8 mouse cellular contexts compared by ENCODE assay signal in the genomic region with DNA sequence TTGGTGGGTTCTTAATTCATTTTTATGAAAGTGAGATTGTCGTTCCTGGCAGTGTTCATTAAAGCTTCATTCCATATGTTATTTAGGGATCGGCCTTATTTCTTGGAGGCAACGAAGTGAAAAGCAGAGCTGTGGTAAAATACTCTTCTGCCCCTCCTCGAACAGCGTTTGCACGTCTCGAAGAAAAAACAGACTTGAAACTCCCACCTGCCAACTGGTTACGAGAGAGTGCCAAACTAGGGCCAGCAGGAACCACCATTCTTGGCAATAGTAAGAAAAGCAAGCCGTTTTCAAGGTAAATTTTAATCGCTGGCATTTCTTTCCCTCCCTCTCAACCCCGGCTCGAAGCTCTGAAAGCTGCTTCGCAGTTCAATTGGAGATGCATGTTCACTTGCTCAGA. TPM values are rescaled to one million over a fixed set of nuclear protein-coding genes. Genes with fewer than 3 reads are reported as not detected.
DNase-seq lines count a peak whose midpoint lies in the region; ATAC-seq and TF ChIP-seq lines count a peak whose summit lies in the region.

No protein-coding gene starts in this region.

- peaks cover 21% of the 10 kb centered on the region for H3K4me1 ChIP-seq in erythroblast, embryonic 14.5 days (ENCODE audit: control insufficient read depth)
- no peaks in the 10 kb centered on the region for H3K4me1 ChIP-seq in ES-Bruce4 (ENCODE audit: control insufficient read depth, insufficient read depth, low read length)
- H3K4me1 ChIP-seq in hindbrain, embryonic 10.5 days (replicated peaks) = peaks cover 16% of the 10 kb centered on the region
- peaks cover 17% of the 10 kb centered on the region for H3K4me1 ChIP-seq in limb, embryonic 14.5 days (ENCODE audit: control insufficient read depth, insufficient read depth, low read length)
- 0 out of 2 replicates have a peak, but pooled peaks cover 2% of the 10 kb centered on the region for H3K4me1 ChIP-seq in stomach, postnatal 0 days (replicated peaks; ENCODE audit: control insufficient read depth, insufficient read depth)

- no peaks in the 10 kb centered on the region for H3K27me3 ChIP-seq in erythroblast, embryonic 14.5 days (ENCODE audit: control insufficient read depth)
- no peaks in the 10 kb centered on the region for H3K27me3 ChIP-seq in ES-Bruce4 (ENCODE audit: control insufficient read depth, insufficient read depth, low read length, poor library complexity, severe bottlenecking)
- no peaks in the 10 kb centered on the region for H3K27me3 ChIP-seq in hindbrain, embryonic 10.5 days (ENCODE audit: insufficient read depth, poor library complexity, severe bottlenecking)
- H3K27me3 ChIP-seq in limb, embryonic 14.5 days (ENCODE audit: control insufficient read depth, insufficient read depth, low read length) = no peaks in the 10 kb centered on the region
- no peaks in the 10 kb centered on the region for H3K27me3 ChIP-seq in stomach, postnatal 0 days (ENCODE audit: control insufficient read depth, insufficient read depth, low read length)

- H3K4me2 ChIP-seq in limb, embryonic 14.5 days (replicated peaks; ENCODE audit: low read depth, low read length, severe bottlenecking) = peak overlapping the region; percentile 85
- H3K4me2 ChIP-seq in stomach, postnatal 0 days (replicated peaks; ENCODE audit: low read depth) = peak overlapping the region; percentile 89

- ATAC-seq in erythroblast, adult 5-6 weeks (replicated peaks; ENCODE audit: low FRiP score, poor library complexity, severe bottlenecking) = no peak
- no peak for ATAC-seq in limb, embryonic 14.5 days (ENCODE audit: low FRiP score, low read depth)
- ATAC-seq in stomach, postnatal 0 days (ENCODE audit: low FRiP score, low TSS enrichment) = no peak

- TF ChIP-seq EP300 in ES-Bruce4 (IDR thresholded peaks at IDR 0.05; ENCODE audit: insufficient read depth, low read depth, low read length) = no peak
- TF ChIP-seq EP300 in stomach, postnatal 0 days (optimal IDR thresholded peaks at IDR 0.05) = no peak

- DNase-seq in hindbrain, embryonic 10.5 days (ENCODE audit: low spot score) = no peak
- no peak for DNase-seq in limb, embryonic 14.5 days (ENCODE audit: low spot score)
- no peak for DNase-seq in stomach, postnatal 0 days (ENCODE audit: low spot score)
- no peak for DNase-seq in thymus, postnatal 25 days
- DNase-seq in c-Kit-positive CD71-positive TER-119-positive erythroid progenitor cells, embryonic 14.5 days (ENCODE audit: low spot score) = no peak

- no peak for TF ChIP-seq POLR2A in ES-Bruce4 (IDR thresholded peaks at IDR 0.05; ENCODE audit: insufficient read depth, low read length)
- no peak for TF ChIP-seq POLR2A in limb, embryonic 14.5 days (IDR thresholded peaks at IDR 0.05; ENCODE audit: borderline replicate concordance, extremely low read depth, insufficient read depth, insufficient read length)

- H3K9ac ChIP-seq in ES-Bruce4 (ENCODE audit: low read depth, poor library complexity, severe bottlenecking) = peak overlapping the region; percentile 82
- peak overlapping the region; percentile 84 for H3K9ac ChIP-seq in limb, embryonic 14.5 days (ENCODE audit: low read depth, low read length, severe bottlenecking)
- H3K9ac ChIP-seq in stomach, postnatal 0 days (ENCODE audit: low read length) = no peak overlapping the region

- peaks cover 46% of the 10 kb centered on the region for H3K36me3 ChIP-seq in erythroblast, embryonic 14.5 days (ENCODE audit: control insufficient read depth)
- H3K36me3 ChIP-seq in ES-Bruce4 (ENCODE audit: control insufficient read depth, insufficient read depth, low read length, poor library complexity, severe bottlenecking) = peaks cover 37% of the 10 kb centered on the region
- H3K36me3 ChIP-seq in hindbrain, embryonic 10.5 days = peaks cover 48% of the 10 kb centered on the region
- peaks cover 32% of the 10 kb centered on the region for H3K36me3 ChIP-seq in limb, embryonic 14.5 days (ENCODE audit: control insufficient read depth, insufficient read depth, low read length)
- peaks cover 14% of the 10 kb centered on the region for H3K36me3 ChIP-seq in stomach, postnatal 0 days (ENCODE audit: control insufficient read depth, insufficient read depth, low read length)

- H3K27ac ChIP-seq in ES-Bruce4 (ENCODE audit: insufficient read depth, low read length) = no peak overlapping the region
- no peak overlapping the region for H3K27ac ChIP-seq in hindbrain, embryonic 10.5 days
- H3K27ac ChIP-seq in limb, embryonic 14.5 days (replicated peaks; ENCODE audit: low read depth, low read length) = no peak overlapping the region
- 0 out of 2 replicates have a peak overlapping the region, but pooled peaks have one; percentile 4 for H3K27ac ChIP-seq in stomach, postnatal 0 days (replicated peaks)

- H3K4me3 ChIP-seq in erythroblast, embryonic 14.5 days (replicated peaks) = peak overlapping the region; percentile 98
- H3K4me3 ChIP-seq in ES-Bruce4 (ENCODE audit: low read depth, low read length) = no peak overlapping the region
- peak overlapping the region; percentile 87; the same call in 1 of the 2 replicates for H3K4me3 ChIP-seq in hindbrain, embryonic 10.5 days
- H3K4me3 ChIP-seq in limb, embryonic 14.5 days (replicated peaks; ENCODE audit: low read length) = peak overlapping the region; percentile 81; the same call in 1 of the 2 replicates
- H3K4me3 ChIP-seq in stomach, postnatal 0 days (ENCODE audit: low read depth, low read length) = no peak overlapping the region

- WGBS in hindbrain, embryonic 10.5 days = 92% methylated on average over 13 of the region's 13 CpGs
- 81% methylated on average over 13 of the region's 13 CpGs for WGBS in limb, embryonic 14.5 days
- WGBS in stomach, postnatal 0 days = 86% methylated on average over 13 of the region's 13 CpGs

- TF ChIP-seq CTCF in ES-Bruce4 (IDR thresholded peaks at IDR 0.05; ENCODE audit: low read depth, low read length) = no peak
- TF ChIP-seq CTCF in stomach, postnatal 0 days (IDR thresholded peaks at IDR 0.05; ENCODE audit: low read depth) = no peak

- H3K9me3 ChIP-seq in erythroblast, embryonic 14.5 days (ENCODE audit: control insufficient read depth, low read length) = no peaks in the 10 kb centered on the region
- H3K9me3 ChIP-seq in ES-Bruce4 (replicated peaks; ENCODE audit: control insufficient read depth, insufficient read depth, low read length, poor library complexity, severe bottlenecking) = no peaks in the 10 kb centered on the region
- no peaks in the 10 kb centered on the region for H3K9me3 ChIP-seq in hindbrain, embryonic 10.5 days
- H3K9me3 ChIP-seq in limb, embryonic 14.5 days (ENCODE audit: control insufficient read depth, low read length) = no peaks in the 10 kb centered on the region
- H3K9me3 ChIP-seq in stomach, postnatal 0 days (ENCODE audit: control insufficient read depth, low read length) = no peaks in the 10 kb centered on the region

RNA-seq across cellular contexts. Expression of gene Edrf1, which starts 1.5 kb away (rescaled TPM):
- 0.08 and 0.62 TPM in 2 replicates for polyA plus RNA-seq in erythroblast, embryonic 14.5 days (2012)
- total RNA-seq in erythroblast, adult 5-6 weeks (2015; ENCODE audit: low replicate concordance) = 8.1 and 18.0 TPM in 2 replicates
- total RNA-seq in erythroblast, adult 5-6 weeks (2017; ENCODE audit: low replicate concordance) = 14.1 and 23.1 TPM in 2 replicates
- polyA plus RNA-seq in ES-Bruce4 (2011; ENCODE audit: insufficient read depth, insufficient read length, low read depth, missing spikeins) = 26.1 and 28.9 TPM in 2 replicates
- polyA plus RNA-seq in hindbrain, embryonic 10.5 days (2016; fragmentation: Nextera tagmentation; extraction: Ambion mirVana) = 23.0 and 28.3 TPM in 2 replicates
- polyA plus RNA-seq in limb, embryonic 14.5 days (2012; rRNA removed) = 20.9 and 21.8 TPM in 2 replicates
- polyA plus RNA-seq in limb, embryonic 14.5 days (2014; fragmentation: Nextera tagmentation; extraction: Ambion mirVana) = 22.6 and 22.7 TPM in 2 replicates
- 7.2 and 7.6 TPM in 2 replicates for polyA plus RNA-seq in stomach, postnatal 0 days (2015; fragmentation: Nextera tagmentation; extraction: Ambion mirVana)

RNA-seq across cellular contexts. Expression of gene Tex36, which starts 36.9 kb away (rescaled TPM):
- not detected in 2 replicates for polyA plus RNA-seq in erythroblast, embryonic 14.5 days (2012)
- not detected in 2 replicates for total RNA-seq in erythroblast, adult 5-6 weeks (2015; ENCODE audit: low replicate concordance)
- total RNA-seq in erythroblast, adult 5-6 weeks (2017; ENCODE audit: low replicate concordance) = not detected in 2 replicates
- not detected in 2 replicates for polyA plus RNA-seq in ES-Bruce4 (2011; ENCODE audit: insufficient read depth, insufficient read length, low read depth, missing spikeins)
- polyA plus RNA-seq in hindbrain, embryonic 10.5 days (2016; fragmentation: Nextera tagmentation; extraction: Ambion mirVana) = 0.16 TPM in 1 of 2 replicates, not detected in the other
- not detected in 2 replicates for polyA plus RNA-seq in limb, embryonic 14.5 days (2012; rRNA removed)
- not detected in 2 replicates for polyA plus RNA-seq in limb, embryonic 14.5 days (2014; fragmentation: Nextera tagmentation; extraction: Ambion mirVana)
- not detected in 2 replicates for polyA plus RNA-seq in stomach, postnatal 0 days (2015; fragmentation: Nextera tagmentation; extraction: Ambion mirVana)

RNA-seq across cellular contexts. Expression of gene Mmp21, which starts 41.0 kb away (rescaled TPM):
- polyA plus RNA-seq in erythroblast, embryonic 14.5 days (2012) = 0.02 TPM in 1 of 2 replicates, not detected in the other
- total RNA-seq in erythroblast, adult 5-6 weeks (2015; ENCODE audit: low replicate concordance) = 0.38 and 1.0 TPM in 2 replicates
- total RNA-seq in erythroblast, adult 5-6 weeks (2017; ENCODE audit: low replicate concordance) = 2.1 and 3.8 TPM in 2 replicates
- not detected in 2 replicates for polyA plus RNA-seq in ES-Bruce4 (2011; ENCODE audit: insufficient read depth, insufficient read length, low read depth, missing spikeins)
- polyA plus RNA-seq in hindbrain, embryonic 10.5 days (2016; fragmentation: Nextera tagmentation; extraction: Ambion mirVana) = 0.09 TPM in 1 of 2 replicates, not detected in the other
- polyA plus RNA-seq in limb, embryonic 14.5 days (2012; rRNA removed) = 0.08 TPM in 1 of 2 replicates, not detected in the other
- not detected in 2 replicates for polyA plus RNA-seq in limb, embryonic 14.5 days (2014; fragmentation: Nextera tagmentation; extraction: Ambion mirVana)
- polyA plus RNA-seq in stomach, postnatal 0 days (2015; fragmentation: Nextera tagmentation; extraction: Ambion mirVana) = 0.06 TPM in 1 of 2 replicates, not detected in the other

Comparison
In these comparisons a context has a peak if more than half of its experiments do, and no peak if none do; other contexts are left out.
1. H3K4me3 ChIP-seq: peak in erythroblast, embryonic 14.5 days (single experiment), hindbrain, embryonic 10.5 days (single experiment) and limb, embryonic 14.5 days (single experiment); none in ES-Bruce4 (single experiment) and stomach, postnatal 0 days (single experiment).